Mouse (Mus musculus): ENCODE results near the gene Map7d1. TPM values are rescaled to one million over a fixed set of nuclear protein-coding genes. Genes with fewer than 3 reads are reported as not detected.

Map7d1 gene
- polyA plus RNA-seq, 1 experiment from 2014 or later: 37.0 TPM

DNA sequence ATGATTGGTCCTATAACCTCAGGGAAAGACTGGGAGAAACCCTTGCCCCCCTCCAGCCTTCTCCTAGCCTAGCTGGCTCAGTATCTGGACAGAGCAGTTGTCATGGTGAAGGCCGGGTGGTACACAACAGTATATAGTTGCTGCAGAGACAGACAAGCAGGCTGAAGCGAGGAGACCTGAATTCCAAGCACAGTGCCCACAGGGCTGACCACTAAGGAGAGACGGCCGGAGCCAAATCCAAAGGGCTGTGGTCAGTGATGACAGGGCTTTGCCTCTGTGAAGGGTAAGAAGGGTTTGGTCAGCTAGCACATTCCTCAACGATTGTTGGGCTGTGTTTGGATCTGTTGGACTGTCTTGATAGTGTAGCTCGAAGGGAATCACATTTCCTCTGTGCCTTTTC, 5.1 kb upstream of the Map7d1 start:
- H3K27ac ChIP-seq (ENCODE audit: low read depth, low read length): peak overlapping the region; percentile 89
- WGBS (ENCODE audit: insufficient replicate concordance): 58% methylated on average over 6 of the region's 6 CpGs
- ATAC-seq (replicated peaks; ENCODE audit: insufficient number of reproducible peaks, low FRiP score, low TSS enrichment): no peak
- H3K4me3 ChIP-seq (ENCODE audit: low read depth, low read length): 0 out of 2 replicates have a peak overlapping the region, but pooled peaks have one; percentile 11
- H3K36me3 ChIP-seq (ENCODE audit: control insufficient read depth, insufficient read depth, low read length): no peaks in the 10 kb centered on the region
- H3K4me2 ChIP-seq: peak overlapping the region; percentile 56
- H3K9ac ChIP-seq (ENCODE audit: low read depth, low read length): peak overlapping the region; percentile 62; the same call in 1 of the 2 replicates
- peaks cover 50% of the 10 kb centered on the region for H3K4me1 ChIP-seq (ENCODE audit: control insufficient read depth, insufficient read depth, low read length)
- no peaks in the 10 kb centered on the region for H3K27me3 ChIP-seq (ENCODE audit: control insufficient read depth, insufficient read depth, low read length)
- no peaks in the 10 kb centered on the region for H3K9me3 ChIP-seq (replicated peaks; ENCODE audit: control insufficient read depth, low read length)

DNA sequence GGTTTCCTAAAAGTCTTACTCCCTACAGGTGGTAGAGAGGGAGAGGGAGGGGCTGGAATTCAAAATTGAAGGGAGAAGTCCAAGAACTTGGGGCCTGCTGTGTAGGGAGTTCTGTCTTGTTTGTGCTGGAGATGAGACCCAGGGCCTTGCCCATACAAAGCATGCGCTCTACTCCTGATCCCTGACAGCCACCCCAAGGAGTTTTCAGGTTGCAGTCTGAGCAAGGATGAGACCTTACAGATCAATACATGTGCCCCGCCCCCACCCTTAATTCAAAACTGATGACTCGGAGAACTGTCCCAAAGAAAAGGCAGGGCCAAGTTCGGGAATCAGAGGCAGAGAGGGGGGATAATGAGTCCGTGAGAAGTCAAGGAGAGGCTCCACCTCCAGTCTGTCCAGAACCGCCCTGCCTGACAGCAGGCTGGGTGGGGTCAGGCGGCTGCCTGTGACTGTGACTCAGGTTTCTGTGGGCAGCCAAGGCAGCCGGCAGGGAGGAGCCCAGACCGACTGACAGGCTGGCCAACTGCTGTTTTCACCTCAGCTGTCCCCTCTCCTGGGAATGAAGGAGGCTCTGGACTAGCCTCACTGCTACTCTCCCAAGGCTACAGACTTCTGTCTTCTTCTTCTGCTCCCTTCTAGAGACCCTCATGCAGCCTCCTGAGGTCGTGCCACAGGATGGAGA, 4.5 kb upstream of the Map7d1 start:
- Histone ChIP-seq H3K4me1 (ENCODE audit: control insufficient read depth, insufficient read depth, low read length) (peaks cover 50% of the 10 kb centered on the region), H3K9me3 (replicated peaks; ENCODE audit: control insufficient read depth, low read length) (no peaks in the 10 kb centered on the region), H3K27me3 (ENCODE audit: control insufficient read depth, insufficient read depth, low read length) (no peaks in the 10 kb centered on the region), H3K4me3 (ENCODE audit: low read depth, low read length) (peak overlapping the region; percentile 16; the same call in 1 of the 2 replicates), H3K36me3 (ENCODE audit: control insufficient read depth, insufficient read depth, low read length) (no peaks in the 10 kb centered on the region), H3K4me2 (peak overlapping the region; percentile 56), H3K27ac (ENCODE audit: low read depth, low read length) (peak overlapping the region; percentile 89), H3K9ac (ENCODE audit: low read depth, low read length) (peak overlapping the region; percentile 62)
- peak; percentile 69 for ATAC-seq (replicated peaks; ENCODE audit: insufficient number of reproducible peaks, low FRiP score, low TSS enrichment)
- WGBS (ENCODE audit: insufficient replicate concordance): 4% methylated on average over 10 of the region's 10 CpGs

DNA sequence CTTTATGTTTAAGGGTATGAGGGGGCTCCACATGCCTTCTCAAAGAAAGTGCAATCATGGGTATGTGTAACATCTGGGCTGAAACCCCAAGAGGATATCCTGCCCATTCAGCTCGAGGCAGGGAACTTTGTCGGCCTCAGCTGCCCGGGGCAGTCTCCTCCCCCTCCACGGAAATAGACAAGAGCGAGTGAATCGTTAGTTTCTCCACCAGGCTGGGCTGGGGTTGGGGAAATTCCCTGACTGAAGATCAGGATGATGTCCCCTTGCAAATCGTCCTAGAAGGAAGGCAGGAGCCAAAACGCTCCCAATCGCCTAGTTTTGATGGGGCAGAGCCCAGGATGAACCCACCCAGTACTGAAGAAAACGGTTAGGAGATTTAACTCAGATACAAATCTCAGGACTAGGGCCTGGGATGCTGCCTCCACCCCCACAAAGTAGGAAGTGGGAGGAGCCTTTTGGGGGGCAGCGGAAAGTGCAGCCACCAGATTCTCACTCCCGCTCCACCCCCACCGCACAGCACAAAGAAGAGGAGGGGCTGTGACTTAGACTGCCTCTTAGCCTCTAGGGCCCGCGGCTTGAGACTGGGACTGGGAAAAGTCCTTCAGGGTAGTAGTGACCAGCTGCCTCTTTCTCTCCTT, 3.5 kb upstream of the Map7d1 start:
- H3K4me3 ChIP-seq (ENCODE audit: low read depth, low read length): peak overlapping the region; percentile 21; the same call in 1 of the 2 replicates
- WGBS (ENCODE audit: insufficient replicate concordance): under 1% methylated on average over 15 of the region's 15 CpGs

DNA sequence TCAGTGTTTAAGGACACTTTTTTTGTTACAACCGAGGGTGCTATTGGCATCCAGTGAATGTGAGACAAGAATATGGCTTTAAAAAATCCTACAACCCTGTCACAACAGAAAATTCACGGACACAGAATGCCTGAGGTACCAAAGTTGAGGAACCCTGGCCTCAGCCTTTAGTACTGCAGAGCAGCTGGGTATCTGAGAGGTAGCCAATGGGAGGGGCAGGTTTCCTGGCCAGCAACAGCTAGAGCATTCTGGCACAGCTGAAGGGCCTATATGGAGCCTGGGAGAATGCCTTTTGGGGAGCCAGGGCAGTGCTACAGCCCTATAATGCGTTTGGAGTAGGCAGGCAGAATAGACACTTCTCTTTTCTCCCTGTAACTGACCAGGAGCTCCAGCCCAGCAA, 2.9 kb upstream of the Map7d1 start:
- H3K27me3 ChIP-seq (ENCODE audit: control insufficient read depth, insufficient read depth, low read length): no peaks in the 10 kb centered on the region
- peak overlapping the region; percentile 89 for H3K27ac ChIP-seq (ENCODE audit: low read depth, low read length)
- no peaks in the 10 kb centered on the region for H3K9me3 ChIP-seq (replicated peaks; ENCODE audit: control insufficient read depth, low read length)
- no peak overlapping the region for H3K4me3 ChIP-seq (ENCODE audit: low read depth, low read length)
- H3K36me3 ChIP-seq (ENCODE audit: control insufficient read depth, insufficient read depth, low read length): no peaks in the 10 kb centered on the region
- peak overlapping the region; percentile 56 for H3K4me2 ChIP-seq
- WGBS (ENCODE audit: insufficient replicate concordance): 23% methylated on average over 3 of the region's 3 CpGs
- H3K4me1 ChIP-seq (ENCODE audit: control insufficient read depth, insufficient read depth, low read length): peaks cover 57% of the 10 kb centered on the region
- no peak overlapping the region for H3K9ac ChIP-seq (ENCODE audit: low read depth, low read length)
- no peak for ATAC-seq (replicated peaks; ENCODE audit: insufficient number of reproducible peaks, low FRiP score, low TSS enrichment)

More for the DNA sequence above, 3.5 kb upstream of the Map7d1 start:
- Histone ChIP-seq H3K27ac (ENCODE audit: low read depth, low read length) (peak overlapping the region; percentile 89), H3K4me1 (ENCODE audit: control insufficient read depth, insufficient read depth, low read length) (peaks cover 52% of the 10 kb centered on the region), H3K9ac (ENCODE audit: low read depth, low read length) (peak overlapping the region; percentile 62), H3K36me3 (ENCODE audit: control insufficient read depth, insufficient read depth, low read length) (no peaks in the 10 kb centered on the region), H3K27me3 (ENCODE audit: control insufficient read depth, insufficient read depth, low read length) (no peaks in the 10 kb centered on the region), H3K4me2 (peak overlapping the region; percentile 56), H3K9me3 (replicated peaks; ENCODE audit: control insufficient read depth, low read length) (no peaks in the 10 kb centered on the region)
- peak; percentile 13; the same call in 1 of the 2 replicates for ATAC-seq (replicated peaks; ENCODE audit: insufficient number of reproducible peaks, low FRiP score, low TSS enrichment)

DNA sequence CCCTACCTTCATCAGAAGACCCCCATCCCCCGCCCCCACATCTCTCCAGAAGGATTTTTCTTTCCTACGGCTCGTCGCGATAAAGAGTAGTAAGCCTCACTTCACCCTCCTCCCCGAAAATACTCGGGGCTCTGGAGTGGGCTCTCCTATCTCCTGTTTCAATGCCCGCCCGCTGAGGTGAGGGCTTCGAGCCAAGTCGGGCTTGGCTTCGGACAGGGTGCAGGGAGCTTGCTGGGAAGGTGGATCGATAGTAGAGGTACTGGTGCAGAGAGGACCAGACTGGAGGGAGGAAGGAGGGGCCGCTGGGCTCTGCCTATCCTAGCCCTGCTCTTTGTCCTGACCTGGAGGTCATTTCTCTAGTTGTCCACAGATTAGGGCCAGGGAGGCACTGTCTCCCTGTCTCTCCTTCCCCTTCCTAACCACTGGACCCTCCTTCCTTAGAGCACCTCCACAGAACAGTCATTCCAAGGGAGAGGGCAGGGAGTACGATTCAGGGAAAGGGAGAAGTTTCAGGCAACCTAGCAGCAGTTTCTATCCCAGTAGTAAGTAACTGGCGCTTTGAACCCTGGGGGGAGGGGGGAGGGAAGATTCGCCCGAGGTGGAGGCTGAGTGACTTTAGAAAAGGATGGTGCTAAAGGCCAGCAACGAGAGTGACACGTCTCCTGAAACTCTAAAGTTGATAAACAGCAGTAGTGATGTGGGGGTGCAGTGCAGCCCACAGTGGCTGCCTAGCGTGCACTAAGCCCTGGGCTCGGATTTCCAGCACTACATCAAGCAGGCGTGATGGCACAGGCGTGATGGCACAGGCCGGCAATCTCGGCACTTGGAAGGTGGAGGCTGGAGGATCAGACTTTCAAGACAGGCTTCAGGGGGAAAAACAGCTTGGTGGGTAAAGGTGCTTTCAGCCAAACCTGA, 1.1 kb upstream of the Map7d1 start:
- peak overlapping the region; percentile 98 for H3K9ac ChIP-seq (ENCODE audit: low read depth, low read length)
- peak overlapping the region; percentile 98 for H3K4me2 ChIP-seq
- H3K9me3 ChIP-seq (replicated peaks; ENCODE audit: control insufficient read depth, low read length): no peaks in the 10 kb centered on the region
- H3K27ac ChIP-seq (ENCODE audit: low read depth, low read length): peak overlapping the region; percentile 97
- no peaks in the 10 kb centered on the region for H3K27me3 ChIP-seq (ENCODE audit: control insufficient read depth, insufficient read depth, low read length)
- no peak for ATAC-seq (replicated peaks; ENCODE audit: insufficient number of reproducible peaks, low FRiP score, low TSS enrichment)
- H3K36me3 ChIP-seq (ENCODE audit: control insufficient read depth, insufficient read depth, low read length): no peaks in the 10 kb centered on the region
- H3K4me3 ChIP-seq (ENCODE audit: low read depth, low read length): peak overlapping the region; percentile 99
- H3K4me1 ChIP-seq (ENCODE audit: control insufficient read depth, insufficient read depth, low read length): peaks cover 67% of the 10 kb centered on the region
- WGBS (ENCODE audit: insufficient replicate concordance): 3% methylated on average over 26 of the region's 26 CpGs

DNA sequence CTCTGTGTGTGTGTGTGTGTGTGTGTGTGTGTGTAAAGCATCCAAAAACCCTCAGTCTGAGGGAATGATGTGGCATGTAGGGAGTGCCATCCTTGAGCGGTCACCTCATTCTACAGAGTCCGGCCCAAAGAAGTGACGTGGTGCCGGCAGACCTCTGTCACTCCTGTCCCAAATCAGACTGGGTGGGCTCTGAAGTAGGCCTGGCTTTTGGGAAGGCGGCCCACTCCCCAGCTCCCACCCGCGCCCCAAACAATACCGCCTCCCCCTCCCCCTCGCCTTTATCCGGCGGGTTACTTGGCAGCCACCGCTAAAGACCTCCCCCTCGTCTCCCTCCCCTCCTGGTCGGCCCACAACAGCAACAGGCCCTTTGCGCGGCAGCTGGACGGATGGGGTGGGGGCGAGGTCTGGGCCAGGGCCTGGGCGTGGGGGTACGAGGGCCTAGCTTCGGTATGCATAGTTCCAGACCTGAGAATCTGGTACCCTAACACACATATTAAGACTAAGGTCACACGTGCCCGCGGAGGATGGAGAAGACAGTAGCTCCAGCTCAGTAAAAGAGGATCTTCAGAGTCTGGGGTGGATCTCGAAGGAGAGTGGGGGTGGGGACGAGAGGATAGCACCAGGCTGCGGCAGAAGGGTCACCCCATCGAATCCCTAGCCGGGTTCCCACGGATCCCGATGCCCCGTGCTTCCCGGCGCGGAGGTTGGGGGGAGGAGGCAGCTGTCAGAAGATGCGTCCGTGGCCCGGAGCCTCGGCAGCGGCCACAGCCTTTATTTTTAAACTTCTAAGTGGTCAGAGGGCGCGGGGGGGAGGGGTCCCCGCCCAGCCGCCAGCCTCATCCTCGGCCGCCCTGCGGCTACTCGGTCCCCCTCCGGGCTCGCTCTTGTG, 786 bp downstream of the Map7d1 start:
- Histone ChIP-seq H3K4me1 (ENCODE audit: control insufficient read depth, insufficient read depth, low read length) (peaks cover 71% of the 10 kb centered on the region), H3K27me3 (ENCODE audit: control insufficient read depth, insufficient read depth, low read length) (no peaks in the 10 kb centered on the region), H3K9ac (ENCODE audit: low read depth, low read length) (peak overlapping the region; percentile 98), H3K4me3 (ENCODE audit: low read depth, low read length) (peak overlapping the region; percentile 99), H3K27ac (ENCODE audit: low read depth, low read length) (peak overlapping the region; percentile 97), H3K9me3 (replicated peaks; ENCODE audit: control insufficient read depth, low read length) (no peaks in the 10 kb centered on the region), H3K36me3 (ENCODE audit: control insufficient read depth, insufficient read depth, low read length) (no peaks in the 10 kb centered on the region), H3K4me2 (peak overlapping the region; percentile 98)
- WGBS (ENCODE audit: insufficient replicate concordance): under 1% methylated on average over 49 of the region's 50 CpGs
- no peak for ATAC-seq (replicated peaks; ENCODE audit: insufficient number of reproducible peaks, low FRiP score, low TSS enrichment)

DNA sequence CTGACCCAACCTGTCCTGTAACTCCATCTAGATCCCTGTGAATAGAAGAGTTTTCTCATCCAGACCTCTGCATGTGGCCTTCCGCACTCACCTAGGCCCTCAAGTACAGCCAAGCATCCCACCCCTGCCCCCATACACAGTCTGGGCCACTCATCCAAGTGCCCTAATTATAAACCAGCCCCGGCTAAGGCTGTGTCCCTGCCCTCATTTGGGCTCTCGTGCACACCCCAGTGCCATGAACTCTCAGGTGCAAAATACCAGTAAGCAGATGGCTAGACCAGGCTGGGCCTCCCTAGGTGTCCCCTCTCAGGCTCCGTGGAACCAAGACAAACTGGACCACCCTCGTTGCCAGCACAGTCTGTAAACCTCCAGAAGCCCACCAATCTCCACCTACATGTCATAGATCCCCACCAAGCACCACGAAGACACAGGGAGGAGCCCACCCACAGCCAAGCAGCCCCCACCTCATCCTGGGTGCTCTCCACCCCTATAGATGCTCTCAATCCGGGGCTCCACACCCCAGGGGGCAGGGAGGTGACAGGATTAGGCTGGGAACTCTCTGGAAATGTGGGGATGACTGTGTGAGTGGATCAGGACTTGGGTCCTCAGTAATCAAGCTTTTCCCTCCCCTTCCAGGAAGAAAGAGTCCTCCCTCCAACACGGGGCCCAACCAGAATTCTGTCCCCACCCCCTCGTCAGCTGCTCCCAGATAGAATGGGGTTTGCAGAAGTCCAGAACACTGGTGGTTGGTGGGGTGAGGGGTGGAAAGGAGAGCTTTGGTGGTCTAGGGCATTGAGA, 1.6 kb downstream of the Map7d1 start:
- peak overlapping the region; percentile 97 for H3K27ac ChIP-seq (ENCODE audit: low read depth, low read length)

More for the DNA sequence above, 1.6 kb downstream of the Map7d1 start:
- Histone ChIP-seq H3K4me2 (peak overlapping the region; percentile 98), H3K4me1 (ENCODE audit: control insufficient read depth, insufficient read depth, low read length) (peaks cover 71% of the 10 kb centered on the region), H3K4me3 (ENCODE audit: low read depth, low read length) (peak overlapping the region; percentile 99), H3K9me3 (replicated peaks; ENCODE audit: control insufficient read depth, low read length) (no peaks in the 10 kb centered on the region), H3K27me3 (ENCODE audit: control insufficient read depth, insufficient read depth, low read length) (no peaks in the 10 kb centered on the region), H3K9ac (ENCODE audit: low read depth, low read length) (peak overlapping the region; percentile 98), H3K36me3 (ENCODE audit: control insufficient read depth, insufficient read depth, low read length) (no peaks in the 10 kb centered on the region)
- WGBS (ENCODE audit: insufficient replicate concordance): 16% methylated on average over 9 of the region's 9 CpGs
- no peak for ATAC-seq (replicated peaks; ENCODE audit: insufficient number of reproducible peaks, low FRiP score, low TSS enrichment)

Data from heart, embryonic 11.5 days (tissue).